Mouse (Mus musculus) liver, embryonic 16.5 days (tissue): Measurements from ENCODE around the gene Xrn1. TPM values are rescaled to one million over a fixed set of nuclear protein-coding genes. Genes with fewer than 3 reads are reported as not detected.

Experiments used
- ATAC-seq: fragments of 200-750 bp; cut with Nextera tagmentation; 2 replicates; pipeline ENCODE4 v1.8.0; 2017; ENCODE audit warnings: low read depth, mild to moderate bottlenecking, moderate number of reproducible peaks, moderate library complexity
- H3K27ac ChIP-seq: fragments of 300-500 bp; sonication (generic); 2 replicates; pipeline ENCODE4 v1.5.1; 2014; ENCODE audit warnings: mild to moderate bottlenecking, low read length
- H3K27me3 ChIP-seq: fragments of 300-500 bp; sonication (generic); 2 replicates; pipeline ENCODE4 v1.6.1; 2014; ENCODE audit warnings: low read depth, low read length, mixed read lengths; ENCODE audit not compliant: control insufficient read depth, insufficient read depth
- H3K36me3 ChIP-seq: fragments of 300-500 bp; sonication (generic); 2 replicates; pipeline ENCODE4 v1.6.1; 2014; ENCODE audit warnings: mild to moderate bottlenecking; ENCODE audit not compliant: control insufficient read depth, insufficient read depth
- H3K4me1 ChIP-seq: fragments of 300-500 bp; sonication (generic); 2 replicates; pipeline ENCODE4 v1.6.1; 2014; ENCODE audit warnings: low read depth, low read length, mixed read lengths; ENCODE audit not compliant: control insufficient read depth
- H3K4me2 ChIP-seq: fragments of 300-500 bp; sonication (generic); 2 replicates; pipeline ENCODE4 v1.6.1; 2014; ENCODE audit warnings: low read depth, low read length, mixed read lengths
- H3K4me3 ChIP-seq: fragments of 300-500 bp; sonication (generic); 2 replicates; pipeline ENCODE4 v1.5.1; 2014; ENCODE audit warnings: low read depth, mild to moderate bottlenecking, low read length
- H3K9ac ChIP-seq: fragments of 300-500 bp; sonication (generic); 2 replicates; pipeline ENCODE4 v1.6.1; 2014; ENCODE audit warnings: low read depth, low read length
- H3K9me3 ChIP-seq: fragments of 300-500 bp; sonication (generic); replicated peaks from 2 replicates; pipeline ENCODE4 v1.6.1; 2016; ENCODE audit warnings: low read length; ENCODE audit not compliant: control insufficient read depth
- WGBS: fragments of 180-500 bp; shearing (Covaris S2); extraction: QIAGEN DNeasy Blood & Tissue Kit; methylation state at CpG from one replicate; pipeline ENCODE4 v1.1.7; 2014; ENCODE audit not compliant: insufficient replicate concordance; 5-methylcytosine and 5-hydroxymethylcytosine counted together
- polyA plus RNA-seq: library from polyadenylated mRNA; unstranded; fragments of >200 nt; fragmentation: Nextera tagmentation; extraction: Ambion mirVana; gene quantifications from 2 replicates; pipeline ENCODE4 v1.2.1, GENCODE M21; 2015

The Xrn1 gene
- polyA plus RNA-seq, 1 experiment from 2014 or later: 6.1 TPM

DNA sequence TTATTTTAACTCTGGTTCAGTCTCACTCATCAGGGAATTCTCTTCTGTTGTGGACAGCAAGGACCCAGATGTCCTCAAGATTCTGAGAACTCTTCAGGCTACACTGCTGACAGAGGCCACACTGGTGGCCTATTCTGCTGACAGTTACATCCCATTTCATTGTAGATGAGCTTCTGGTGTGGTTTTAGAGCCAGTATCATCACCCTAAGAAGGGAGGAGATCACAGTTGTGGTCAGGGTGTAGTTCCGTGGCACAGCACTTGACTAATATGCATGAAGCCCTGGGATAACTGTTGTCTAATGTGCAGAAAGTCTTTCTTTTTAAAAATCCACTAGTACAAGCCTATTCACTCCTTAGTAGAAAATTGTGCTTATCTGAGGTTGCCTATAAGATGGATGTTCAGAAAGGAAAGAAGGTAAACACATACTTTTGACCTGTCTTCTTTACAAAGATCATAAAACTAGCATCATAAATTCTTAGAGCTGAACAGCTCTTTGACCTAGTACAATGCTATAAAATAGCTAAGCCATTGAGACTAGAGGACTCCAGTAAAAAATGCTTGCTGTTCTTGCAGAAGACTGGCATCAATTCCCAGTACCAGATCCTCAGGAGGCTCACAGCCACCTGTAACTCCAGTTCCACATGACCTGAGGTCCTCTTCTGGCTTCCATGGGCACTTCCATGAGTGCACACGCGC lies 5.3 kb downstream of the Xrn1 start:
- Histone ChIP-seq H3K9ac (no peak overlapping the region), H3K4me3 (no peak overlapping the region), H3K4me1 (peaks cover 4% of the 10 kb centered on the region), H3K9me3 (no peaks in the 10 kb centered on the region), H3K4me2 (no peak overlapping the region), H3K27ac (no peak overlapping the region), H3K27me3 (no peaks in the 10 kb centered on the region), H3K36me3 (no peaks in the 10 kb centered on the region)
- ATAC-seq: no peak
- WGBS: 66% methylated on average over 3 of the region's 3 CpGs

DNA sequence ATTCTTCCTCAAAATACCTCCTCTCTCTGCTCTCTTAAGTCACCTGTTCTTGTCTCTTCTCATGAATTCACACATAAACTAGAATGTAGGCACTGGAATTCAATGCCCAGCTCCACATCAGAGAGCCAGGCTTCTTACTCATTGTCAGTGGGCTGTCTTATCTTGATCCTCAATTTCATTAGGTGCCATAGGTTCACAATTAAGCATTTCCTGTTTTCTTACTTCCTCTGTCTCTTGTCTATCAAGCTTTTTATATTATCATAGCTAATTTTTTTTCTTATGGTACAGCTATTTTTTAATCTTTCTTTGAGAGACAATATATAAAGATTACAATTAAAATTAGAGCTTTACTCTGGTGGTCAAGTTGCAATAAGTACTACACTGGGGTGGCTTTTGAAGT lies 6.5 kb downstream of the Xrn1 start:
- Histone ChIP-seq H3K9me3 (no peaks in the 10 kb centered on the region), H3K4me1 (peaks cover 4% of the 10 kb centered on the region), H3K4me2 (no peak overlapping the region), H3K9ac (no peak overlapping the region), H3K4me3 (no peak overlapping the region), H3K27me3 (no peaks in the 10 kb centered on the region), H3K27ac (no peak overlapping the region), H3K36me3 (no peaks in the 10 kb centered on the region)
- ATAC-seq: no peak

DNA sequence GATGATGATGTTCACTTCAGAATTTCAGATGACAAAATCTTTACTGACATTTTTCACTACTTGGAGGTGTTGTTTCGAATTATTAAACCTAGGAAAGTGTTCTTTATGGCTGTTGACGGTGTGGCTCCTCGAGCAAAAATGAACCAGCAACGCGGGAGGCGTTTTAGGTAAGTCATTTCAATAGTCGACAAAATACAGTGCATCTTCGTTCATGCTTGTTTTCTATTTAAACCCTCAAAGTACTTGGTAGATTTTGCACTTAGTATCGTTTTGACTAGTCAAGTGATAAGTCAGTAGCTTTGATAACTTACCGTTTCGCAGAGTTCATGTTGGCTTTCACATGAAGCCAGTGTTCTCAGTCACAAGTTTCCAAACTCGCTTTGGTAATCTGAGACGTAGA lies 9.5 kb downstream of the Xrn1 start:
- Histone ChIP-seq H3K36me3 (no peaks in the 10 kb centered on the region), H3K9ac (no peak overlapping the region), H3K4me1 (no peaks in the 10 kb centered on the region), H3K9me3 (no peaks in the 10 kb centered on the region), H3K4me2 (no peak overlapping the region), H3K4me3 (no peak overlapping the region), H3K27me3 (no peaks in the 10 kb centered on the region), H3K27ac (no peak overlapping the region)
- WGBS: 85% methylated on average over 13 of the region's 13 CpGs
- ATAC-seq: no peak

DNA sequence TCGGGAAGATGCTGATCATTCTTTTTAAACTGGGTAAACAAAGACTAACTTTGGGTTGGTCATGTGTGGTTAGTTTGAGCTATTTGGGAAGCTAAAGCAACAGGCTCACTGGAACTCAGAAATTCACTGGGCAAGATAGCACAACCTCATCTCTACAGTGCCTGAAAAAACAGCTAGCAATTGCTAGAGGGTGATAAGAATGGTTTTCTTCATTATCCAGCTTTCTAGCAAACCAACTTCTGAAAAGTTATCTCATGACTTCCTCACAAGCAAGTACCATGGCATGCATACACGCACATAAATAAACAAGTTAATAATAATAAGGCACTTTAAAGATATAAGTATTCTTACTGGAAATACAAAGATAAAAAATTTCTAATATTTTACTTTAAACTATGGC lies 23.7 kb downstream of the Xrn1 start:
- 70% methylated on average over 2 of the region's 2 CpGs for WGBS
- Histone ChIP-seq H3K27me3 (no peaks in the 10 kb centered on the region), H3K9ac (no peak overlapping the region), H3K4me2 (no peak overlapping the region), H3K4me3 (no peak overlapping the region), H3K9me3 (no peaks in the 10 kb centered on the region), H3K4me1 (no peaks in the 10 kb centered on the region), H3K36me3 (peaks cover 16% of the 10 kb centered on the region), H3K27ac (no peak overlapping the region)
- no peak for ATAC-seq

DNA sequence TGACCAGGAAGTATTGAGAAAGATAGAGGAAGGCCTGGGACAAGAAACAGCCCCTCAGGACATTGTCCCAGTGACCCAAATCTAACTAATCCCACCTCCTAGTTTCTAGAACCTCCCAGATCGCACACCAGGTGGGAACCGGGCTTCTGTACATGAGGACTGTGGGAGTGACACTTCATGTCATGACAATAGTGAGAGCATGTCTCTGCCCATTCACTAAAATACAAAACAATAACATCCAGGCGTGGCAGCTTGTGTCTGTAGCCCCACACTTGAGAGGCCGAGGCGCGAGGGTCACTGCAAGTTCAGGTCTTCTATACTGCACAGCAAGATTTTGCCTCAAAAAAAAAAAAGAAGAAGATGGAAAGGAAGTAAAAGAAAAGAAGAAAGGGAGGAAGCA lies 25.3 kb downstream of the Xrn1 start:
- peaks cover 18% of the 10 kb centered on the region for H3K36me3 ChIP-seq
- no peaks in the 10 kb centered on the region for H3K4me1 ChIP-seq
- H3K4me2 ChIP-seq: no peak overlapping the region
- H3K9ac ChIP-seq: no peak overlapping the region
- no peak overlapping the region for H3K4me3 ChIP-seq
- no peaks in the 10 kb centered on the region for H3K27me3 ChIP-seq
- WGBS: 82% methylated on average over 6 of the region's 6 CpGs
- ATAC-seq: no peak
- no peaks in the 10 kb centered on the region for H3K9me3 ChIP-seq
- H3K27ac ChIP-seq: no peak overlapping the region

DNA sequence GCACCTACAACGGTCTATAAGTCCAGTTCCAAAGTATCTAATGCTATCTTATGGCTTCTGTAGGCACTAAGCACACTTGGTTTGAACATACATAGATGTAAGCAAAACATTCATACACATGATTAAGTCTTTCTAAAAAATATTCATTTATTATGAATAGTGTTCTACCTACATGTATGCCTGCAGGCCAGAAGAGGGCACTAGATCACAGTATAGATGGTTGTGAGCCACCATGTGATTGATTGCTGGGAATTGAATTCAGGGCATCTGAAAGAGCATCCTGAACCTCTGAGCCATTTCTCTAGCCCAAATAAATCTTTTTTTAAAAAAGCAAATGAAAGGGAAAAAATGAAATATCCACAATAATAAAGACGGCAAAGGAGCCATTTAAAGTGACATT lies 37.7 kb downstream of the Xrn1 start:
- Histone ChIP-seq H3K4me1 (no peaks in the 10 kb centered on the region), H3K9ac (no peak overlapping the region), H3K4me2 (no peak overlapping the region), H3K27ac (no peak overlapping the region), H3K27me3 (no peaks in the 10 kb centered on the region), H3K4me3 (no peak overlapping the region), H3K9me3 (no peaks in the 10 kb centered on the region), H3K36me3 (peaks cover 22% of the 10 kb centered on the region)
- ATAC-seq: no peak
- WGBS: 87% methylated on average over 2 of the region's 2 CpGs

DNA sequence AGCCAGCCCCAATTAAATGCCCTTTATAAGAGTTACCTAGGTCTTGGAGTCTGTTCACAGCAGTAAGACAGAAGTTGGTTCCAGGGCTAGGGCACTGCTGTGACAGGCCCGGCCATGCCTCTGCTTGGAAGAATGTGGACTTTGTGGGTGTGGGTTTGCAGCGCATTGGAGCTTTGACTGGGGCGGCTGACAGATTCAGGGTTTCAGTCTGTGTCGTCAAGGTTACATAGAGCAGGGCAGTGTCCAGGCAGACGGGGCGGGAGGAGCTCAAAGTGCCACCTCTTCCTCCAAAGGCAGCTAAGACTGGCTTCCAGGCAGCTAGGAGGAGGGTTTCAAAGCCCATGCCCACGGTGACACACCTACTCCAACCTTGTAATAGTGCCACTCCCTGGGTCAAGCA lies 49.9 kb downstream of the Xrn1 start:
- Histone ChIP-seq H3K9ac (no peak overlapping the region), H3K4me2 (no peak overlapping the region), H3K4me1 (no peaks in the 10 kb centered on the region), H3K9me3 (no peaks in the 10 kb centered on the region), H3K27ac (no peak overlapping the region), H3K27me3 (no peaks in the 10 kb centered on the region), H3K4me3 (no peak overlapping the region), H3K36me3 (peaks cover 14% of the 10 kb centered on the region)
- ATAC-seq: no peak
- 81% methylated on average over 7 of the region's 7 CpGs for WGBS

DNA sequence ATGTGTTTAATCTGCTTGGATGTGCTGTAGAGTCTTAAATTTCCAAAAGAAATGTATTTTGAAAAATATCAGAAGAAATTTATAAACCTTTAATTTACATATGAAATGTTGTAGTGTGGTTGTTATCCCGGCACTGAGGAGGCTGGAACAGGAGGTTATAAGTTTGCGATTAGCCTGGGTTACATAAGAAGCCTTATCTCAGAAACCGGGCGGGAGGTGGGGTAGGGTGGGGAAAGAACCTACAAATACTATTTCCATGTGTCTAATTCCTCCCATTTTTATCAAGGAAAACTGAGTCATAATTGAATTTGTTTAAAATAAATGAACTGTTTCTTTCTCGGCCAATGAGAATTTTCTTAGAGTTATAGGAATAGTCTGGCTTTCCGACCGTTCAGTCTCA lies 56.1 kb downstream of the Xrn1 start:
- Histone ChIP-seq H3K36me3 (peaks cover 12% of the 10 kb centered on the region), H3K27ac (no peak overlapping the region), H3K9ac (no peak overlapping the region), H3K27me3 (no peaks in the 10 kb centered on the region), H3K4me3 (no peak overlapping the region), H3K9me3 (no peaks in the 10 kb centered on the region), H3K4me2 (no peak overlapping the region), H3K4me1 (no peaks in the 10 kb centered on the region)
- ATAC-seq: peak; percentile 90
- WGBS: 55% methylated on average over 7 of the region's 7 CpGs

DNA sequence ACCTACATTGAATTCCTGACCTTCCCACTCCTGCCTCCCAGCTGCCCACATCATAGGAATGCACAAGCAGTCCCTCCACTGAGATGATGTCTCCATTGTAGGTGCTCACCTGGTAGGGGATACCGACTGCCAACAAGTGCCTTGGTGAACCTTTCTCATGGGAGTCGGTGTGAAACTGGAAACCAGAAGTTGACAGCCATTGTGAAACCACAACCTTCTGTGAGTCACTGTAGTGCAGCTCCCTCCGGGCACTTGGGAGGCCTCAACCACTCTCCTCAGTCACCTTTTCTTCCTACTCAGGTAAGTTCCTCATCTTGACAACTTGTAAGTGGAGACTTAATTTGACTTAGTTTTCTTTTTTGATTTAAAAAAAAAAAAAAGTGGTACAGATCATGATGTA lies 69.4 kb downstream of the Xrn1 start:
- 67% methylated on average over 3 of the region's 3 CpGs for WGBS
- H3K9ac ChIP-seq: no peak overlapping the region
- no peak overlapping the region for H3K4me3 ChIP-seq
- H3K9me3 ChIP-seq: no peaks in the 10 kb centered on the region
- H3K27me3 ChIP-seq: no peaks in the 10 kb centered on the region
- no peaks in the 10 kb centered on the region for H3K4me1 ChIP-seq
- H3K36me3 ChIP-seq: peaks cover 20% of the 10 kb centered on the region
- H3K4me2 ChIP-seq: no peak overlapping the region
- no peak overlapping the region for H3K27ac ChIP-seq
- no peak for ATAC-seq
